In the genomic region with DNA sequence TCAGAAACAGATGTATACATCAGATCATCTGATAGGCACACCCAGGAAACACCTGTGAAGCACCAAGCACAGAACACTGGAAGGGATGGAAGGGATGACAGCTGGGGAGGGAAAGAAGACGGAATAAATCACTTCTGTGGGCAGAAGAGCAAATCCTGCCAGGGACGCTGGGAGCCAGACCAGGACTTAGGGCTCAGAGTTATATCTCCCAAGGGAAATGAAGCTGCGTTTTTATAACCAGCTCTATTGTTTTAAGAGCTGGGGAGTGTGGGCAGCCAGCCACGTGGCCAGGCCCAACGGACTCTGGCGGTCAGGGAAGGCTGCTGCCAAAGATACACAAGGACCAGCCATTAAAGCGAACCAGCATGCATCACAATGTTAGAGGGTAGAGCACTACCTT, we compare ENCODE assay signal across 12 mouse cellular contexts.
A peak's percentile ranks its signal among the peaks of the same experiment; 100 is the strongest.
DNase-seq lines count a peak whose midpoint lies in the region; ATAC-seq and TF ChIP-seq lines count a peak whose summit lies in the region.
"Had no signal": no experiment of that assay in that cellular context is flagged by ENCODE, and none has a peak within 500 bp of the region (broad histone marks: within the 10 kb centered on the region; RNA-seq: fewer than 3 reads in every experiment).

No protein-coding gene starts in this region.

- peak; percentile 65 for ATAC-seq in limb, embryonic 13.5 days (ENCODE audit: low FRiP score, low read depth)
- ATAC-seq in limb, embryonic 15.5 days (ENCODE audit: insufficient number of reproducible peaks, low FRiP score, low TSS enrichment, low read depth): peak; percentile 44; the same call in 1 of the 2 replicates
- ATAC-seq in erythroid progenitor cell, adult 5-6 weeks (replicated peaks; ENCODE audit: low FRiP score, poor library complexity, severe bottlenecking): no peak
- no peak for ATAC-seq in midbrain, postnatal 0 days (ENCODE audit: low FRiP score)
- ATAC-seq: forebrain, embryonic 14.5 days had no signal

- TF ChIP-seq CTCF in midbrain, postnatal 0 days (IDR thresholded peaks at IDR 0.05): no peak

- no peaks in the 10 kb centered on the region for H3K9me3 ChIP-seq in limb, embryonic 13.5 days
- H3K9me3 ChIP-seq in limb, embryonic 10.5 days (replicated peaks): no peaks in the 10 kb centered on the region
- no peaks in the 10 kb centered on the region for H3K9me3 ChIP-seq in limb, embryonic 15.5 days
- no peaks in the 10 kb centered on the region for H3K9me3 ChIP-seq in midbrain, postnatal 0 days (ENCODE audit: low read length)

- no peak overlapping the region for H3K9ac ChIP-seq in limb, embryonic 13.5 days
- no peak overlapping the region for H3K9ac ChIP-seq in limb, embryonic 15.5 days
- no peak overlapping the region for H3K9ac ChIP-seq in midbrain, postnatal 0 days (replicated peaks; ENCODE audit: low read length, poor library complexity, severe bottlenecking)

- WGBS in limb, embryonic 13.5 days: 28% methylated on average over 7 of the region's 7 CpGs
- WGBS in limb, embryonic 10.5 days: 78% methylated on average over 7 of the region's 7 CpGs
- 26% methylated on average over 7 of the region's 7 CpGs for WGBS in limb, embryonic 15.5 days
- 53% methylated on average over 7 of the region's 7 CpGs for WGBS in midbrain, postnatal 0 days

- peaks cover 12% of the 10 kb centered on the region for H3K4me1 ChIP-seq in limb, embryonic 13.5 days
- peaks cover 13% of the 10 kb centered on the region; the same call in 1 of the 2 replicates for H3K4me1 ChIP-seq in limb, embryonic 10.5 days
- H3K4me1 ChIP-seq in limb, embryonic 15.5 days: peaks cover 13% of the 10 kb centered on the region
- H3K4me1 ChIP-seq in midbrain, postnatal 0 days (ENCODE audit: insufficient read depth, low read length): no peaks in the 10 kb centered on the region

- DNase-seq in adrenal gland, postnatal 25 days: peak; percentile 10
- DNase-seq in adrenal gland, adult (ENCODE audit: inconsistent age in 2 of 2, low spot score in 1 of 2): no peak
- no peak for DNase-seq in limb, embryonic 10.5 days (ENCODE audit: low spot score)
- DNase-seq in gastrocnemius, postnatal 14 days: peak; percentile 67
- DNase-seq in midbrain, postnatal 0 days (ENCODE audit: low spot score): no peak
- DNase-seq: B cell, adult 2 months; thymus, postnatal 25 days had no signal

- H3K27me3 ChIP-seq in limb, embryonic 13.5 days: no peaks in the 10 kb centered on the region
- no peaks in the 10 kb centered on the region for H3K27me3 ChIP-seq in limb, embryonic 10.5 days (ENCODE audit: low read depth, poor library complexity, severe bottlenecking)
- H3K27me3 ChIP-seq in limb, embryonic 15.5 days: no peaks in the 10 kb centered on the region
- H3K27me3 ChIP-seq in midbrain, postnatal 0 days (ENCODE audit: insufficient read depth, low read length): no peaks in the 10 kb centered on the region

- no peaks in the 10 kb centered on the region for H3K36me3 ChIP-seq in limb, embryonic 13.5 days
- H3K36me3 ChIP-seq in limb, embryonic 10.5 days: no peaks in the 10 kb centered on the region
- no peaks in the 10 kb centered on the region for H3K36me3 ChIP-seq in limb, embryonic 15.5 days
- no peaks in the 10 kb centered on the region for H3K36me3 ChIP-seq in midbrain, postnatal 0 days (ENCODE audit: insufficient read depth, low read length)

- H3K4me2 ChIP-seq in limb, embryonic 13.5 days (replicated peaks): no peak overlapping the region
- no peak overlapping the region for H3K4me2 ChIP-seq in limb, embryonic 15.5 days
- no peak overlapping the region for H3K4me2 ChIP-seq in midbrain, postnatal 0 days (ENCODE audit: low read depth, low read length, poor library complexity, severe bottlenecking)

- intact Hi-C loops in gastrocnemius, postnatal 14 days (cut with DNase I; ENCODE audit: low total_unique reads): no loop called here

- H3K27ac ChIP-seq in limb, embryonic 13.5 days: no peak overlapping the region
- H3K27ac ChIP-seq in limb, embryonic 10.5 days: no peak overlapping the region
- no peak overlapping the region for H3K27ac ChIP-seq in limb, embryonic 15.5 days
- no peak overlapping the region for H3K27ac ChIP-seq in midbrain, postnatal 0 days (ENCODE audit: low read depth, low read length)
- H3K27ac ChIP-seq: heart, adult 2 months had no signal

- no peak overlapping the region for H3K4me3 ChIP-seq in limb, embryonic 13.5 days
- H3K4me3 ChIP-seq in limb, embryonic 10.5 days: no peak overlapping the region
- no peak overlapping the region for H3K4me3 ChIP-seq in limb, embryonic 15.5 days
- H3K4me3 ChIP-seq in midbrain, postnatal 0 days (ENCODE audit: low read depth, low read length): no peak overlapping the region
- H3K4me3 ChIP-seq: heart, adult 2 months had no signal

Comparison
In these comparisons a context has a peak if more than half of its experiments do, and no peak if none do; other contexts are left out.
1. DNase-seq: peak in adrenal gland, postnatal 25 days (single experiment) and gastrocnemius, postnatal 14 days (single experiment); none in adrenal gland, adult (0 of 2), limb, embryonic 10.5 days (single experiment) and midbrain, postnatal 0 days (single experiment).
2. ATAC-seq: peak in limb, embryonic 13.5 days (single experiment) and limb, embryonic 15.5 days (single experiment); none in erythroid progenitor cell, adult 5-6 weeks (single experiment) and midbrain, postnatal 0 days (single experiment).